Mouse (Mus musculus) retina, postnatal 1 day (tissue): Measurements from ENCODE around the gene Gucy2d.

Experiments used
- DNase-seq: peaks from one replicate; pipeline ENCODE4 v3.0.0-alpha.2; 2012

Gene Gucy2d

GRCm38 (mm10) chr7:98447585-98448308, 7.5 kb downstream of the Gucy2d start:
- DNase-seq, result peak; percentile 74

DNA sequence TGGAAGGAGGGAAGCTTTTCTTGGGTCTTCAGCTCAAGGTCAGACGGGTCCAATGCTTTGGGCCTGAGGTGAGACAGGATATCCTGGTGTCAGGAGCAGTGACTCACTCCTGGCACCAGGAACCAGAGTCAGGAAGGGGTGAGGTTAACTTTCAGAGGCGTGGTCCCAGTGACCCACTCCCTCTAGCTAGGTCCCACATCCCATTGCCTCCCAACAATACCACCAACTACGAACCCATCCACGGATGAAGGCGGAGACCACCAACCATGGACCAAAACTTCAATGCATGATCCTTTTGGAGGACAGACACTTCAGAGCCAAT, 8.1 kb downstream of the Gucy2d start:
- no peak for DNase-seq

DNA sequence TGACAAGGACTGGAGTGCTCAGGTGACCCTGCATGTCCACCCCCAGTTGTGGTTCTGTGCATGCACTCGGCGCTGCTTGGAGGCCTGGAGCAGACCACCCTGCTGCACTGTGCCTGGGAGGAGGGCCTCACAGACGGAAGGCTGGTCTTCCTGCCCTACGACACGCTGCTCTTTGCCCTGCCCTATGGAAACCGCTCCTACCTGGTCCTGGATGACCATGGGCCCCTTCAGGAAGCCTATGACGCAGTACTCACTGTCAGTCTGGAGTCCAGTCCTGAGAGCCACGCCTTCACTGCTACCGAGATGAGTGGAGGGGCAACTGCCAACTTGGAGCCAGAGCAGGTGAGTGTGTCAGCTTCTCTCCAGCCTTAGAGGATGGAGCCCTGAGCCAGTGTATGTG, 9.5 kb downstream of the Gucy2d start:
- no peak for DNase-seq

- DNase-seq, result no peak
These were observed 14.3 kb downstream of the Gucy2d start for GRCm38 (mm10) chr7:98454397-98455120.

DNA sequence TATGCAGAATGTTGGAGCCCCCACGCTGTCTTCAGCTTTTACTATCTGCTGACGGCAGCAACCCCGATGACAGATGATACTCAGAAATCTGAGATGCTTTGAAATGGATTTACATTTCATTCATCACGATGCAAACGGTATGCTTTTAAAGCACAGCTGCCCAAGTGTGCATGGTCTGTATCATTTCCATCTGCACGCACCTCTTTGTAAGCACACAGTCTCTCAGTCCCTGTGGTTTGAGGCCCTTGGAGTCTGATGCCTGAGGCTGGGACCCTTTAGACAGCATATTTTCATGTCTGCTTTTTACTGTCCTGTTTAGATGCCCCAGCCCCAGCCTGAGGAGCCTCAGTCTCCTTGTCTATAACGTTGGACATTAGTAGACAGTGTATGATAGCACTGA, 20.1 kb downstream of the Gucy2d start:
- no peak for DNase-seq

GRCm38 (mm10) chr7:98469089-98469488, 28.9 kb downstream of the Gucy2d start:
- no peak for DNase-seq

DNA sequence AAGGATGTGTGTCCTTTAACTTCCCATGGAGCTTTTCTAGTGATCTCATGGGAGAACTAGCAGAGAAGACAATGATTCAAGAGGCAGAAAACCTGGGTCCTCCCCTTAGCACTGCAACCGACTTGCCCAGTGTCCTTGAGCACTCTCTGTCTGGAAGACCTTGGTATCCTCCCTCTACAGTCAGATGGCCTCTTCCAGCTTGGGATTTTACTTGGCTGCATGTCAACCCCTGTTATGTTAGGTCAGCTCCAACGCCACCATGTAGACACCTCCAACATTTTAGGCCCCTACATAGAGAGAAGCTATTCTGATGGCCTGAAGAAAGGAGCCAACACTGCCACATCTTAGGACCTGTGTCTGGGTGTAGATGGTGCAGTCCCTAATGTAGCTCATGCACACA, 32.3 kb downstream of the Gucy2d start:
- DNase-seq, result no peak

DNA sequence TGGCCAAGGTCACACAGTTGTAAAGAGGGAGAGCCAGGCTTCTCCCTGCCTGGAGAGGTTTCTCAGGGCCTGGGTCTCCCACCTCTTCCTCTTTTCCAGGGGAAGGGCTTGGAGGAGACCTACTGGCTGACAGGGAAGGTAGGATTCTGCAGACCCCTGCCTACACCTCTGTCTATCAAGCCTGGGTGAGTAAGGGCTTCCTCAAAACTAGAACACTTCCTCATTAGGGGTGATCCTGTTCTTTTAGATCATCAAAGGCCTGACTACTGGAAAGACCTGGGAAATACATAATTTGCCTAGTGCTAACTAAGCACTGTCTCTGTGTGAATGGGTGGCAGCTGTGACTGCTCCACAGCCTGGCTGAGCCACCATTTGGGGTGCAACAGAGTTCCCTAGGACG, 34.3 kb downstream of the Gucy2d start:
- no peak for DNase-seq

DNA sequence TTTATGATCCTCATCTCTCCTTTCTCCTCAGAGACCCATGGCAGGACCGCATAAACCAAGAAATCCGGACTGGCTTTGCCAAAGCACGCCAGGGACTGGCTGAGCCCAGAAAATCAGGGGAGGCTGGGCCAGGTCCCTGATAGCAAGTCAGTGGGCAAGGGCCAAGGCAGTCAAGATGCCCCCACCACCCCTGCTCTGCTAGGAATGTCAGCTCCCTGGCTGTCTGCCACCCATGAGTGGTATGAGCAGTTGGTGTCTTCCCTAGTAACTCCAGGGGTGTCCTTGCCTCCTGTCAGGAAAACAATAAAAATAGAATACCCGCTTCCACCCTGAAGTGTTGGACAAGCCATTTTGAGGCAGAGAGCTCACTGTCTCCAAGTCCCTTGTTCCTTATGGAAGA, 36.9 kb downstream of the Gucy2d start:
- no peak for DNase-seq

DNA sequence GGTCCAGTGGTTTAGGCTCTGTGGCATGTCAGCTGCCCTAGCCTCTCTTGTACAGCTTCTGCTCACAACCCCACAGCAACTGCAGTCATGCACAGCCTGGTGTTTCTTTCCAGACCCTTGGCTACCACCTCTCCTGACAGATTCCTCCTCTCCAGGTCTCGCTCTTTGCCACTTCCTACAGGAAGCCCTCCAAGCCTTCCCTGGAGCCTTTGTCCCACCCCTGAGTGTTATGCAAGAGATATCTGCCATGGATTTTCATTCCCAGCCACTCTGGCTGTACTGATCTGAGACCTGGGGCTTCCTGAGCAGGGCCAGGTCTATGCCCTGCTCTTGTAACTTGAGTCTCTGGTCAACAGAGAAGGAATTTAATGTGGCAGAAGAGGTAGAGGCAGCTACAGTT, 40.3 kb downstream of the Gucy2d start:
- DNase-seq, result no peak

- peak; percentile 89 for DNase-seq
These were observed 41.0 kb downstream of the Gucy2d start for GRCm38 (mm10) chr7:98481066-98481734.

- no peak for DNase-seq
These were observed 41.6 kb downstream of the Gucy2d start for GRCm38 (mm10) chr7:98481861-98482260.

GRCm38 (mm10) chr7:98482551-98483267, 42.5 kb downstream of the Gucy2d start:
- no peak for DNase-seq

DNA sequence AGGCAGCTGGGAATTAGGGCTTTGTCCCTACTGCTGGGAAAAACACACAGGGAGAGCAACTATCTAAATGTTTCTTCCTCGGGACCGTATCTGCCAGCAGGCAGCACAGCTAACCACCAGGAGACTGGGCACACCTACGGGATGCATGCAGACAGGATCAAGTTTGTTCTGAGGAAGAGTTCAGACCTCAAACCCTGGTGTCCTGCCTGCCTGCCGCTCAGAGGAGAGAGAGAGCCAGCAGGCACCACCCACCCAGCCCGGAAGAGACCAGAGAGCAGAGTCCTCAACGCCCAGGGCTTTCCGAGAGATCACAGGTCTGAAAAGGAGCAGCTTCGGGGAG, 43.0 kb downstream of the Gucy2d start:
- DNase-seq, result no peak

DNA sequence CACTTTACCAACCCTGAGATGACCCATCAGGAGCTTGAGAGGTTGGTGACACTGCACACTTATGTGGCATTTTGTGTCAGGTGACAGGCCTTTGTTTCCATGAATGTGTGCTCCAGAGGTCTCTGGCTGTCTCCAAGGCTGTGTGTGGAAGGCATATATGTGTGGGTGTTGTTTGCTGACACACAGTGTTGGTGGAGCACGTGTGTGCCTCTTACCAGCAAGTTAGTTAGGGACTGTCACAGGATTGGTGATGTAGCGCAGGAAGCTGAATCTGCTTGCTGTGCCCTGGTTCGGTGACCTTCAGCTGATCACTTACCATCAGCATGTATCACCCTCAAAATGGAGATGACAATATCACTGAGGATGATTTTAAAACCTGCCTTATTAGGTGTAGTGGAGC, 44.7 kb downstream of the Gucy2d start:
- no peak for DNase-seq

DNA sequence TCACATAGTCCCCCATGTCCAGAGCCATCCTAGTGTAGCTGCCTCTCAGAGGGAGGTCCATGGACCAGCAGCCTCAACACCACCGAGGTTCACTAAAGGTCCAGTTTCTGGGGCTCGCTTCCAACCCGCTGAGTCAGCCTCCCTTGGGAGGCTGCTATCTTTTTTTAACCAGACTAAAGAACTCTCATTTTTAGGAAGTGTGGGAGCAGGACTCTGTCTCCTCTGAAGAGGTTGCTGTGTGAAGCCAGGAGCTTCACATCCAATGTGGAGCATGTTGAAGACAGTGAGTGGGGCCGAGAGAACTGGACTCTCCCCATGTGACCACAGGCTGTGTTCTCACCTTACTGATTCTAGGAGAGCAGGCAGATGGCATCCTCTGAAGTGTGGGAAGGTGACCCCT, 45.3 kb downstream of the Gucy2d start:
- DNase-seq, result no peak

DNA sequence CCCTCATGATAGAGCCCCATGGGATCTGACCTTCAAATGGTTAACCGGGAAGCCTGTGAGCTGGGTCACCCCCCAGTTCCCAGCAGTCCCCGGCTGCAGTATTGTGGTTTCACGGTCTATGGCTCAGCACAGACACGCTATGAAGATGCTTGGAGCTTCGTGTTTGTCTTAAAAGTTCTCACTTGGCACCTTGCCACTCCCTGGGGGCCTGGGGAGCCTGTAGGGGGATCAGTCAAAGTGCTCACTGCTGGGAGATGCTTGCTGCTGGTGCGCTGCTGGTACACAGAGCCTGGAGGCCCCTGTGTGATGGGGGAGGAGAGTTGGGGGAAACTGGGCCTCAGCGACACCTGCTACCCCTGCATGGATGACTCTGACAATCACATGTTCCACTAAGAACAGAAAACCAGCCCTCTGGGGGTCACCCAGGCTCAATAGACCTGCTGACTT, 46.3 kb downstream of the Gucy2d start:
- DNase-seq, result peak; percentile 46

DNA sequence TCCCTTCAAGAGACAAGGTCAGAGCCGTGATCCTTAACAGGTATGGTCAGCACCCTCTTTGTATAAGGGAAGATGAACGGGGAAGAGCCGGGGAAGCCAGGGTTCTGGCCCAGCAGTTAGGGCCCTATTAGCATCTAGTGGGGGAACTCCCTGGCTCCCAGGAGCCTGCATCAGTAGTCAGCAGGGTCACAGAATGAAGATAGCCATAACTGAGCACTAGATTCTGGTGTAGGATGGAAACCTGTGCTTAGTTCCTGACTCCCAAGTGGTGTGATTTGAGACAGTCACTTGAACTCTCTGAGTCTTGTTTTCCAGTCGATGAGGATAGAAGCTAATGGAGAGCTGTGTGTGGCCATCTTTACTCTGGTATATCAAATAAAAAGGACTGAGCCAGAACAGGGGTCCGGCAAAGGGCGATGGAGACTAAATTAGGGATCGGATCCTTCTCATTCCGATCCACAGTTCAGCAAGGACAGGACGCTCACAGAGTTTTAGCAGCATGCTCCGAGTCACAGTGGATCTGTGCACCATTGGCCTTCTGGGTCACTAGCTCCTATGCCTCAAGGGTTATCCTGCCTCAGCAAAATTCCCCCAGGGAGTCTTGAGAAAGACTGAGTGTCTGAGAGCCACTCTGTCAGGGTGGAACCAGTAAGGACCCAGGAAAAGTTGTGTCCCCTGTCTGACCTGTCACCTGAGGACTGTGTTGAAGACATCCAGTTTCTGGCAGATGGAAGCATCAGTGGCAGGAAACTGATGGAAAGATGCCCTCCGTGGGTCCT, 47.2 kb downstream of the Gucy2d start:
- DNase-seq, result no peak

- DNase-seq, result no peak
These were observed 48.3 kb downstream of the Gucy2d start for GRCm38 (mm10) chr7:98488398-98489130.

DNA sequence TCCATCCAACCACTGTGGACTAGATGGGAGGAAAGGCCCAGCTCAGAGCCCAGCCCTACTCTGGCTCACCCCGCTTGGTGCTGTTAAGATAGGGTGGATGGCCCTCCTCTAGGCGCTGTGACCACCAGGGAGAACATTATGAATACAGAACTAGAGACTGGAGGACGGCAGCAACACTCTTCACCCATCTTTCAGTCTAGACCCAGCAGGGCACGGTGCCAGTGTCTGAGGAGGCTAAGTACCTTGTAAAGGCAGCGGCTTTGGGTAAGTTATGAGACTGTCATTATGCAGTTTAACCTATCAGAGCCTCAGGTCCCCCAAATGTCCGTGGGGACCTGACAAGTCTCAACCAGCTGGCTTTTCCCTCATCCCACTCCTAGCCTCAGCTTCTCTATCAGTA, 48.9 kb downstream of the Gucy2d start, which contains the start of gene Lrrc32:
TSS of gene Lrrc32 (plus strand) at position 153 of the 400 bp plus-strand sequence.
- DNase-seq, result no peak

- peak; percentile 87 for DNase-seq
These were observed 49.4 kb downstream of the Gucy2d start for GRCm38 (mm10) chr7:98489623-98490084.

GRCm38 (mm10) chr7:98490328-98490727, 50.1 kb downstream of the Gucy2d start:
- no peak for DNase-seq
